Mouse (Mus musculus) forebrain, postnatal 0 days (tissue): Measurements from ENCODE around the gene Faah. TPM values are rescaled to one million over a fixed set of nuclear protein-coding genes. Genes with fewer than 3 reads are reported as not detected.

Experiments used
- ATAC-seq: fragments of 200-750 bp; cut with Nextera tagmentation; 2 replicates; pipeline ENCODE4 v1.8.0; 2017; ENCODE audit warnings: mild to moderate bottlenecking, moderate library complexity
- DNase-seq: peaks from one replicate; pipeline ENCODE4 v3.0.0-alpha.2; 2015
- H3K27ac ChIP-seq: fragments of 300-500 bp; sonication (generic); 2 replicates; pipeline ENCODE4 v1.5.1; 2014; ENCODE audit warnings: low read depth, mild to moderate bottlenecking, antibody characterized with exemption, low read length, moderate library complexity, mixed read lengths
- H3K27me3 ChIP-seq: fragments of 300-500 bp; sonication (generic); 2 replicates; pipeline ENCODE4 v1.6.1; 2014; ENCODE audit warnings: mild to moderate bottlenecking, low read length, mixed read lengths; ENCODE audit not compliant: insufficient read depth
- H3K36me3 ChIP-seq: fragments of 300-500 bp; sonication (generic); 2 replicates; pipeline ENCODE4 v1.6.1; 2014; ENCODE audit warnings: mild to moderate bottlenecking, moderate library complexity; ENCODE audit not compliant: insufficient read depth
- H3K4me1 ChIP-seq: fragments of 300-500 bp; sonication (generic); 2 replicates; pipeline ENCODE4 v1.6.1; 2014; ENCODE audit warnings: antibody characterized with exemption; ENCODE audit not compliant: insufficient read depth
- H3K4me2 ChIP-seq: fragments of 300-500 bp; sonication (generic); 2 replicates; pipeline ENCODE4 v1.6.1; 2014; ENCODE audit warnings: low read depth, mild to moderate bottlenecking, moderate library complexity
- H3K4me3 ChIP-seq: fragments of 300-500 bp; sonication (generic); 2 replicates; pipeline ENCODE4 v1.5.1; 2014; ENCODE audit warnings: low read depth, low read length, mixed read lengths
- H3K9ac ChIP-seq: fragments of 300-500 bp; sonication (generic); 2 replicates; pipeline ENCODE4 v1.6.1; 2014; ENCODE audit warnings: mild to moderate bottlenecking
- H3K9me3 ChIP-seq: fragments of 300-500 bp; sonication (generic); 2 replicates; pipeline ENCODE4 v1.6.1; 2016; ENCODE audit warnings: low read length
- CTCF ChIP-seq: sonication (generic); IDR thresholded peaks from 2 replicates; pipeline ENCODE4 v1.5.1; 2016; ENCODE audit warnings: antibody characterized with exemption, control low read depth, low read depth
- WGBS: fragments of 180-500 bp; shearing (Covaris S2); extraction: QIAGEN DNeasy Blood & Tissue Kit; methylation state at CpG from one replicate; pipeline ENCODE4 v1.1.7; 2014; 5-methylcytosine and 5-hydroxymethylcytosine counted together
- polyA plus RNA-seq: library from polyadenylated mRNA; unstranded; fragments of >200 nt; fragmentation: Nextera tagmentation; extraction: Ambion mirVana; gene quantifications from 2 replicates; pipeline ENCODE4 v1.2.1, GENCODE M21; 2015
- total RNA-seq: library from RNA; depleted of rRNA; stranded (reverse); fragments of >200 nt; gene quantifications from 2 replicates; pipeline ENCODE4 v1.2.3, GENCODE M21; 2014

Gene Faah
- total and polyA plus RNA-seq, 2 experiments from 2014 or later, result 25.4 to 42.7 TPM

GRCm38 (mm10) chr4:115953559-115953958, 64.2 kb downstream of the Faah start:
- TF ChIP-seq CTCF, result no peak
- Histone ChIP-seq H3K36me3 (no peaks in the 10 kb centered on the region), H3K9ac (no peak overlapping the region), H3K27ac (no peak overlapping the region), H3K27me3 (peaks cover 52% of the 10 kb centered on the region), H3K4me3 (no peak overlapping the region), H3K4me2 (no peak overlapping the region), H3K9me3 (no peaks in the 10 kb centered on the region), H3K4me1 (no peaks in the 10 kb centered on the region)
- WGBS, result 31% methylated on average over 5 of the region's 5 CpGs
- ATAC-seq, result no peak
- no peak for DNase-seq

- H3K9ac ChIP-seq, result no peak overlapping the region
- WGBS, result 8% methylated on average over 6 of the region's 6 CpGs
Measured at GRCm38 (mm10) chr4:115952758-115953157, 65.0 kb downstream of the Faah start.

GRCm38 (mm10) chr4:115943669-115944314, 73.9 kb downstream of the Faah start:
- TF ChIP-seq CTCF, result no peak
- Histone ChIP-seq H3K27ac (no peak overlapping the region), H3K27me3 (peaks cover 73% of the 10 kb centered on the region), H3K4me1 (no peaks in the 10 kb centered on the region), H3K9me3 (no peaks in the 10 kb centered on the region), H3K9ac (no peak overlapping the region), H3K4me2 (peak overlapping the region; percentile 38), H3K36me3 (no peaks in the 10 kb centered on the region), H3K4me3 (peak overlapping the region; percentile 22)
- no peak; the same call in 1 of the 2 replicates for ATAC-seq
- WGBS, result under 1% methylated on average over 40 of the region's 41 CpGs
- DNase-seq, result no peak

More at GRCm38 (mm10) chr4:115952758-115953157, 65.0 kb downstream of the Faah start:
- no peak overlapping the region for H3K4me2 ChIP-seq
- ATAC-seq, result peak; percentile 55; the same call in 1 of the 2 replicates
- H3K9me3 ChIP-seq, result no peaks in the 10 kb centered on the region
- H3K36me3 ChIP-seq, result no peaks in the 10 kb centered on the region
- no peaks in the 10 kb centered on the region for H3K4me1 ChIP-seq
- TF ChIP-seq CTCF, result peak; percentile 81
- no peak overlapping the region for H3K4me3 ChIP-seq
- H3K27me3 ChIP-seq, result peaks cover 49% of the 10 kb centered on the region
- no peak overlapping the region for H3K27ac ChIP-seq
- DNase-seq, result peak; percentile 77

- H3K4me3 ChIP-seq, result no peak overlapping the region
- no peak overlapping the region for H3K4me2 ChIP-seq
- H3K4me1 ChIP-seq, result no peaks in the 10 kb centered on the region
- no peak overlapping the region for H3K9ac ChIP-seq
- ATAC-seq, result no peak
- no peaks in the 10 kb centered on the region for H3K9me3 ChIP-seq
- no peak for TF ChIP-seq CTCF
- DNase-seq, result no peak
- 5% methylated on average over 9 of the region's 9 CpGs for WGBS
- no peaks in the 10 kb centered on the region for H3K36me3 ChIP-seq
- H3K27me3 ChIP-seq, result peaks cover 81% of the 10 kb centered on the region
- H3K27ac ChIP-seq, result no peak overlapping the region
Measured at GRCm38 (mm10) chr4:115941242-115941820, 76.4 kb downstream of the Faah start.

- 7% methylated on average over 3 of the region's 3 CpGs for WGBS
- peaks cover 81% of the 10 kb centered on the region for H3K27me3 ChIP-seq
- no peak for TF ChIP-seq CTCF
- no peak overlapping the region for H3K27ac ChIP-seq
- ATAC-seq (no peak), DNase-seq (no peak)
- H3K4me1 ChIP-seq, result no peaks in the 10 kb centered on the region
- H3K9ac ChIP-seq, result no peak overlapping the region
- H3K36me3 ChIP-seq, result no peaks in the 10 kb centered on the region
- no peak overlapping the region for H3K4me3 ChIP-seq
- H3K4me2 ChIP-seq, result no peak overlapping the region
- no peaks in the 10 kb centered on the region for H3K9me3 ChIP-seq
Measured at GRCm38 (mm10) chr4:115940681-115941080, 77.0 kb downstream of the Faah start.

GRCm38 (mm10) chr4:115939295-115940102, 78.2 kb downstream of the Faah start, which contains the start of gene Dmbx1:
Gene Dmbx1 (minus strand): TSS chr4:115939926.
- H3K4me3 ChIP-seq, result peak within 1 kb of the TSS; percentile 14; the same call in 1 of the 2 replicates
- ATAC-seq (peak; percentile 14; the same call in 1 of the 2 replicates), DNase-seq (peak; percentile 58)
- H3K4me1 ChIP-seq, result no peaks in the 10 kb centered on the region
- H3K36me3 ChIP-seq, result no peaks in the 10 kb centered on the region
- H3K4me2 ChIP-seq, result peak within 1 kb of the TSS; percentile 28
- H3K9ac ChIP-seq, result no peak within 1 kb of the TSS
- no peaks in the 10 kb centered on the region for H3K9me3 ChIP-seq
- no peak for TF ChIP-seq CTCF
- H3K27me3 ChIP-seq, result peaks cover 80% of the 10 kb centered on the region
- under 1% methylated on average over 70 of the region's 71 CpGs for WGBS
- no peak within 1 kb of the TSS for H3K27ac ChIP-seq
